8 mouse cellular contexts compared by ENCODE assay signal in genomic region chr15:78003929-78004328, GRCm38 (mm10). TPM values are rescaled to one million over a fixed set of nuclear protein-coding genes. Genes with fewer than 3 reads are reported as not detected.
DNase-seq lines count a peak whose midpoint lies in the region; ATAC-seq and TF ChIP-seq lines count a peak whose summit lies in the region.

No protein-coding gene starts in this region.

- H3K9me3 ChIP-seq in liver, embryonic 16.5 days (replicated peaks; ENCODE audit: control insufficient read depth, low read length), result no peaks in the 10 kb centered on the region
- H3K9me3 ChIP-seq in forebrain, postnatal 0 days (ENCODE audit: low read length), result no peaks in the 10 kb centered on the region

- no peaks in the 10 kb centered on the region; the same call in 1 of the 2 replicates for H3K4me1 ChIP-seq in liver, embryonic 16.5 days (ENCODE audit: control insufficient read depth, low read depth, low read length)
- H3K4me1 ChIP-seq in forebrain, postnatal 0 days (ENCODE audit: insufficient read depth), result no peaks in the 10 kb centered on the region

- no peak overlapping the region for H3K27ac ChIP-seq in liver, embryonic 16.5 days (ENCODE audit: low read length)
- no peak overlapping the region for H3K27ac ChIP-seq in forebrain, postnatal 0 days (ENCODE audit: low read depth, low read length)

- TF ChIP-seq CTCF in forebrain, postnatal 0 days (IDR thresholded peaks at IDR 0.05; ENCODE audit: low read depth), result no peak

- intact Hi-C loops in left cerebral cortex, postnatal 4 days (cut with DNase I), result no loop called here

- WGBS in liver, embryonic 16.5 days (ENCODE audit: insufficient replicate concordance), result 34% methylated on average over 9 of the region's 9 CpGs
- 47% methylated on average over 9 of the region's 9 CpGs for WGBS in forebrain, postnatal 0 days

- no peak overlapping the region for H3K9ac ChIP-seq in liver, embryonic 16.5 days (ENCODE audit: low read depth, low read length)
- H3K9ac ChIP-seq in forebrain, postnatal 0 days, result no peak overlapping the region

- no peaks in the 10 kb centered on the region for H3K36me3 ChIP-seq in liver, embryonic 16.5 days (ENCODE audit: control insufficient read depth, insufficient read depth)
- H3K36me3 ChIP-seq in forebrain, postnatal 0 days (ENCODE audit: insufficient read depth), result no peaks in the 10 kb centered on the region

- no peak overlapping the region for H3K4me2 ChIP-seq in liver, embryonic 16.5 days (ENCODE audit: low read depth, low read length)
- no peak overlapping the region for H3K4me2 ChIP-seq in forebrain, postnatal 0 days (ENCODE audit: low read depth)

- DNase-seq in left cerebral cortex, postnatal 4 days, result peak; percentile 62
- no peak for DNase-seq in left cerebral cortex, adult 18-20 months (ENCODE audit: low spot score in 2 of 2)
- peak; percentile 75 for DNase-seq in MN1 (ENCODE audit: low spot score)
- peak; percentile 33 for DNase-seq in cerebellum, adult 8-10 months
- DNase-seq in gastrocnemius, adult 8-10 months (ENCODE audit: low spot score in 2 of 2), result no peak
- DNase-seq in forebrain, postnatal 0 days, result no peak
- no peak for DNase-seq in Muller cell, postnatal 12 days (ENCODE audit: inconsistent ontology term)

- peak; percentile 82 for ATAC-seq in liver, embryonic 16.5 days (ENCODE audit: low read depth)
- ATAC-seq in forebrain, postnatal 0 days, result no peak

- no peak overlapping the region for H3K4me3 ChIP-seq in liver, embryonic 16.5 days (ENCODE audit: low read depth, low read length)
- H3K4me3 ChIP-seq in forebrain, postnatal 0 days (ENCODE audit: low read depth, low read length), result no peak overlapping the region

- H3K27me3 ChIP-seq in liver, embryonic 16.5 days (ENCODE audit: control insufficient read depth, insufficient read depth, low read depth, low read length), result no peaks in the 10 kb centered on the region
- no peaks in the 10 kb centered on the region for H3K27me3 ChIP-seq in forebrain, postnatal 0 days (ENCODE audit: insufficient read depth, low read length)

RNA-seq across cellular contexts. Expression of gene Eif3d, which starts 33.3 kb away (rescaled TPM):
- 100 to 1,000 TPM; 130 to 141 TPM for total RNA-seq in left cerebral cortex, postnatal 4 days (2021)
- total RNA-seq in left cerebral cortex, adult 18-20 months (2021), result 100 to 1,000 TPM; 101 to 102 TPM
- polyA plus RNA-seq in liver, embryonic 16.5 days (2015; fragmentation: Nextera tagmentation; extraction: Ambion mirVana), result 119 and 125 TPM in 2 replicates
- 10 to 100 TPM; 51.7 to 65.7 (median 53.8) TPM for total RNA-seq in gastrocnemius, adult 8-10 months (2022)
- total RNA-seq in forebrain, postnatal 0 days (2014; rRNA removed), result 165 and 167 TPM in 2 replicates
- polyA plus RNA-seq in forebrain, postnatal 0 days (2015; fragmentation: Nextera tagmentation; extraction: Ambion mirVana), result 130 and 165 TPM in 2 replicates

RNA-seq across cellular contexts. Expression of gene Foxred2, which starts 47.4 kb away (rescaled TPM):
- total RNA-seq in left cerebral cortex, postnatal 4 days (2021), result 10 to 100 TPM; 19.1 to 20.3 TPM
- total RNA-seq in left cerebral cortex, adult 18-20 months (2021), result 10 to 100 TPM; 10.6 to 14.0 TPM
- 1.1 and 1.2 TPM in 2 replicates for polyA plus RNA-seq in liver, embryonic 16.5 days (2015; fragmentation: Nextera tagmentation; extraction: Ambion mirVana)
- total RNA-seq in gastrocnemius, adult 8-10 months (2022), result under 1 TPM; 0.17 to 0.61 (median 0.31) TPM
- total RNA-seq in forebrain, postnatal 0 days (2014; rRNA removed), result 24.5 and 26.9 TPM in 2 replicates
- 9.4 and 10.6 TPM in 2 replicates for polyA plus RNA-seq in forebrain, postnatal 0 days (2015; fragmentation: Nextera tagmentation; extraction: Ambion mirVana)

Comparison
In these comparisons a context has a peak if more than half of its experiments do, and no peak if none do; other contexts are left out.
1. DNase-seq: peak in left cerebral cortex, postnatal 4 days (single experiment), MN1 (single experiment) and cerebellum, adult 8-10 months (single experiment); none in left cerebral cortex, adult 18-20 months (0 of 2), gastrocnemius, adult 8-10 months (0 of 2), forebrain, postnatal 0 days (single experiment) and Muller cell, postnatal 12 days (single experiment).
2. RNA of gene Foxred2, which starts 47.4 kb away (total RNA-seq): 24.5 to 26.9 TPM in forebrain, postnatal 0 days, 19.1 to 20.3 TPM in left cerebral cortex, postnatal 4 days and 10.6 to 14.0 TPM in left cerebral cortex, adult 18-20 months; 0.17 to 0.61 TPM in gastrocnemius, adult 8-10 months; every median in the first group is over 4 times any median in the second.